Mouse (Mus musculus) neutrophil, adult 5-6 weeks (primary cell): ENCODE results near the gene Ccl20. TPM values are rescaled to one million over a fixed set of nuclear protein-coding genes. Genes with fewer than 3 reads are reported as not detected.

Experiments
- ATAC-seq: fragments of 151-379, 151-347 bp; 2 replicates; pipeline ENCODE4 v1.8.0; 2017; ENCODE audit warnings: mild to moderate bottlenecking, moderate TSS enrichment; ENCODE audit not compliant: insufficient number of reproducible peaks, poor library complexity, low FRiP score, severe bottlenecking; ENCODE audit errors: extremely low read depth
- total RNA-seq: library from RNA; stranded (forward); fragments of 200-1000 nt; gene quantifications from 2 replicates; pipeline ENCODE4 v1.2.3, GENCODE M21; 2017

Gene Ccl20
- total RNA-seq = not detected in 2 replicates

GRCm38 (mm10) chr1:83116447-83117137 lies at the start of gene Ccl20:
Ccl20 (plus strand) TSS chr1:83116766.
- ATAC-seq = no peak

- ATAC-seq = no peak
Measured at GRCm38 (mm10) chr1:83067205-83067604, 49.4 kb upstream of the Ccl20 start.

- no peak for ATAC-seq
Measured at GRCm38 (mm10) chr1:83075526-83076189, 40.9 kb upstream of the Ccl20 start.

GRCm38 (mm10) chr1:83076190-83076917 lies 40.2 kb upstream of the Ccl20 start:
- peak; percentile 39; the same call in 1 of the 2 replicates for ATAC-seq

- no peak for ATAC-seq
Measured at GRCm38 (mm10) chr1:83077016-83077415, 39.5 kb upstream of the Ccl20 start.

GRCm38 (mm10) chr1:83084790-83085189 lies 31.8 kb upstream of the Ccl20 start:
- no peak for ATAC-seq

- ATAC-seq = no peak
Measured at GRCm38 (mm10) chr1:83091268-83091667, 25.3 kb upstream of the Ccl20 start.

GRCm38 (mm10) chr1:83096935-83097334 lies 19.6 kb upstream of the Ccl20 start:
- no peak for ATAC-seq

GRCm38 (mm10) chr1:83099160-83099559 lies 17.4 kb upstream of the Ccl20 start:
- no peak for ATAC-seq

GRCm38 (mm10) chr1:83099580-83100137 lies 16.9 kb upstream of the Ccl20 start:
- no peak for ATAC-seq

GRCm38 (mm10) chr1:83101891-83102290 lies 14.7 kb upstream of the Ccl20 start:
- no peak for ATAC-seq

GRCm38 (mm10) chr1:83105464-83105863 lies 11.1 kb upstream of the Ccl20 start:
- no peak for ATAC-seq

GRCm38 (mm10) chr1:83107410-83107978 lies 9.1 kb upstream of the Ccl20 start:
- no peak for ATAC-seq

- no peak for ATAC-seq
Measured at GRCm38 (mm10) chr1:83110992-83111391, 5.6 kb upstream of the Ccl20 start.

GRCm38 (mm10) chr1:83111726-83112125 lies 4.8 kb upstream of the Ccl20 start:
- ATAC-seq = no peak

GRCm38 (mm10) chr1:83117217-83117616 lies 651 bp downstream of the Ccl20 start:
- no peak for ATAC-seq

GRCm38 (mm10) chr1:83117661-83118060 lies 1.1 kb downstream of the Ccl20 start:
- ATAC-seq = no peak

- no peak for ATAC-seq
Measured at GRCm38 (mm10) chr1:83119903-83120302, 3.3 kb downstream of the Ccl20 start.

- ATAC-seq = no peak
Measured at GRCm38 (mm10) chr1:83120312-83120711, 3.7 kb downstream of the Ccl20 start.
